Mouse (Mus musculus) kidney, postnatal 25 days (tissue): ENCODE measurements around the gene Epha1.

Source experiments
- DNase-seq, 2 experiments: peaks; one replicate each; pipeline ENCODE4 v3.0.0; 2021; ENCODE audit warnings: mixed read lengths in 2 of 2

Epha1 gene

DNA sequence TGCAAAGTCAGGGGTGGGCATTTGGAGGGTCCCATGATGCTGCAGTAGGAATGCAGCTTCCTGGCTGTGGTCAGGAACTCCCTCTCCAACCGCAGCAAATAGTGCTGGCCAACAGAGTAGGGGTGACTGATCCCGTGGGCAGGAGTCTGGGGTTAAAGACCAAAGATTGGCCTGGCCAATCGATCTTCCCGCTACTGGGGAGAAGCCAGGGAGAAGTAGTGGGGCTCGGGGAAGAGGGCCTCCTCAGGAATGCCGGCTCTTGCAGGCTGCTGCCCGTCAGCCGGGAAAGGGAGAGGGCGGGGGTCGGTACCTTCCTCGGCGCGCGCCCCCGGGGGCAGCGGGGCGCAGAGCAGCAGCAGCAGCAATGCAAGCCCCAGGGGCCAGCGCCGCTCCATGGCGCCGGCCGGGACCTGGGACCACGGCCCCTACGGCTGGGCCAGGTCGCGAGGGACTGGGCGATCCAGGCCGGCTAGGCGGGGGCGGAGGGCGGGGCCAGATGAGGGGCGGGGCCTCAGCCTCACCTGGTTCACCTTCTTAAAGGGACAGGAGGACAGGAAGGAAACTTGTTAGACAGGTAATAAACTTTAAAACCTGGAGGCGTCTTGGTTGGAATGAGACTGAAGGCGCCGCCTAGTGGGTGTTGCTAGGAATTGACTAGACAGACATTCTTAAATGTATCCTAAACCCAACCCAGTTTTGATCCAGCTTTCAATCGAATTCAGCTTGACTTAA, at the start of gene Epha1:
TSS of gene Epha1 (minus strand) at position 453 of the 732 bp plus-strand sequence.
- DNase-seq, result peak; percentile 74 to 87

DNA sequence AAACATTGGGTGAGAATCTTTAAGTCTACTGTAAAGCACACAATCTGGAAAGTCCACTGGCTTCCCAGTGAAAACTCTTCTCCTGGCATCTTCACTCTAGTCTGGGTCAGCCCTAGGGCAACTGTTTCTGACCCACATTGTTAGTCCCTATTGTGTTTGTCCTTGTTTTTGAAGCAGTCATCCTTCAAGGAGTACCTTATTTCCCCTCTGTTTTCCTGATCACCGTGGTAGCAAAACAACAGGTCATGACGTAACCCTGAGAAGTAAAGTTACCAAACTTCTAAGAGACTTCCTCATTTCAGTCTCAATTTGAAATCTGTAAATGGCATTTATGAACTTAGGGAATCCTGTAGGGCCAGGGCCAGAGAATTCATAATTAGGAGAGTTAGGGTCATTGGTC, 48.4 kb upstream of the Epha1 start:
- DNase-seq, result no peak

GRCm38 (mm10) chr6:42419443-42419842, 46.4 kb upstream of the Epha1 start:
- DNase-seq, result no peak

GRCm38 (mm10) chr6:42405134-42405533, 32.1 kb upstream of the Epha1 start, which contains the start of gene Tas2r135:
Gene Tas2r135, plus strand, starts transcription at chr6:42405434.
- no peak for DNase-seq

DNA sequence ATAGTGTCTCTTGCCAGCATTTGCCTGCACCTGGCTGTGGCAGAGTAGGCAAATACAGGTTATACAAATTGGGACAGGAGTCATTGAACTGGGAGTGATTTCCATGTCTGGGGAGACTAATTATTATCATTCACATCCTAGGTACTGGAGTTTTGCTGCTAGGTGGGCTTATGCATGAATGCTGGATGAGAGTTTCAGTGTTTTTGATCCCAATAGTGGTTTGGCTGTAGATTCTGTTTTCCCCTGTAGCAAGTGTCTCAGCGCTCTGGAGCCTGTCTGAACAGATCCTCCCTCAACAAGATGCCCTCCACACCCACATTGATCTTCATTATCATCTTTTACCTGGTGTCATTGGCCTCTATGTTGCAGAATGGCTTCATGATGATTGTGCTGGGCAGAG, 26.9 kb upstream of the Epha1 start, which contains the start of gene Tas2r143:
TSS of gene Tas2r143 (plus strand) at position 301 of the 400 bp plus-strand sequence.
- DNase-seq, result no peak

DNA sequence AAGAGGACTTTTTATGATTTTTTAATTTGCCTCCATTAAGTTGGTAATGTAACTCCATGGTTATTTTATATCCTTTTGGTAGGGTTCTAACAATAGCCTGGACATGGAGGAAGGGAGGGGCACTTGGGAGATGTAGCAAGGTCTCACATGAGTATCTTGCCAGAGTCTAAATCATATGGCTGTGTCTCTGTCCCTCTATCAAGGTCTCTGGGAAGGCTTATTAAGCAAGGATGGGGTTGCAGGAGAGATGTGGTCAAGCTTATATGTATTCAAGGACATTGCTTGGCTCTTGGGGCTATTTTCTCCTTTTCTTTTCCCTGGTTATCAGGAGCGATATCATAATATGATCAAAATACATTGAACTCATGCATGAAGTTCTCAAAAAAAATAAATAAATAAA, 25.9 kb upstream of the Epha1 start:
- DNase-seq, result no peak

DNA sequence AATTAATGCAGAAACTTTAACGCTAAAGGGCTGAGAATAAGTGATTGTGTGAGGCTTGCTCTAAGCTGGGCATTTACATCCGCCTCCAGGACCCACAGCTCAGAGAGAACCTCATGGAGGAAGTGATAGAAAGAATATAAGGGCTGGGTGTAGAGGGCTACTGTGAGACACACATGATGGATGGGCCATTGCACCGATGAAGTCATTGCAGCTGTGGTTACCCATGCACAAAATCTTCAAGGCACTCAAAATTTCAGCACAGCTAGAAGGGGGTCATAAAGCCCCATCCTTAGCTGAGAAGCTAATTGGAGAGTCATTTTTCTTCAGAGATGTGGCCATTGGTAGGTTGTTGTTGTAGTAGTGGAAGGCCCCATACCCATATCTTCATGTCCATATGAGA, 25.2 kb upstream of the Epha1 start:
- no peak for DNase-seq

GRCm38 (mm10) chr6:42397041-42397657, 24.1 kb upstream of the Epha1 start:
- no peak for DNase-seq

DNA sequence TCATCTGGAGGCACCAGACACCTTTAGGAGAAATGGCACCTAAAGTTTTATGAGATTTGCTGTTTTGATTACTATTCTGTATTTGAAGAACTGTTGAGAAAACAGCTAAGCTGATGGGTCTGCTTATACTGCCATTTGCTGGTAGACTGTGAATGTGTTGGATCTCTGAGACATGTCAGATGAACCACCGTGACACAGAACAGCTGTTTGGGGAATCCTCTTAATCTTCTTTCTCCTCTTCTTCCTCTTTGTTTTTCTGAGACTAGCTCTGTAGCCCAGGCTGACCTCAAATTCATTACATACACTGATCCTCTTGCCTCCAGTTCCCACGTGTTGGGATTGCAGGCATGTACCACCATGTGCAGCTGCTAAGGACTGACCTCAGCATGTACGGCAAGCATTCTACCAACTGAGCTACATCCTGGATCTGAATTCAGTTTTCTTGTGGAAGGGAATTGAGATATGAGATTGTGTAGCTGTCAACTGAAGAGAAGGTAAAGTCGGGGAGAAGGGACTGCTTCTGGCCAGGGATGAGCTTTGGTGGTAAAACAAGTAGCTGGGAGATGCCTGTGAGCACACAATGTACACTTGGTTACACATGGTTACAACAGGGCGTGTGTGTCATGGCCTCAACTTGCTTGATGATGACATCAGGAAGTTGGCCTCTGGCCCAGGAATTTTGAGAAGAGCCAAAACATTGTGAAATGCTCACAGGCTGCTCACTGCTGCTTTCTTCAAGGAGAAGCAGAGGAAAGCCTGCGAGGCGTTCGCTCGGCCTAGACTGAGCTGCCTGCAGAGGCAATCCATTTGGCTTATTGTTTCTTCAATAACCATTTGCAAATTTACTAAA, 23.1 kb upstream of the Epha1 start:
- DNase-seq, result peak; percentile 89

DNA sequence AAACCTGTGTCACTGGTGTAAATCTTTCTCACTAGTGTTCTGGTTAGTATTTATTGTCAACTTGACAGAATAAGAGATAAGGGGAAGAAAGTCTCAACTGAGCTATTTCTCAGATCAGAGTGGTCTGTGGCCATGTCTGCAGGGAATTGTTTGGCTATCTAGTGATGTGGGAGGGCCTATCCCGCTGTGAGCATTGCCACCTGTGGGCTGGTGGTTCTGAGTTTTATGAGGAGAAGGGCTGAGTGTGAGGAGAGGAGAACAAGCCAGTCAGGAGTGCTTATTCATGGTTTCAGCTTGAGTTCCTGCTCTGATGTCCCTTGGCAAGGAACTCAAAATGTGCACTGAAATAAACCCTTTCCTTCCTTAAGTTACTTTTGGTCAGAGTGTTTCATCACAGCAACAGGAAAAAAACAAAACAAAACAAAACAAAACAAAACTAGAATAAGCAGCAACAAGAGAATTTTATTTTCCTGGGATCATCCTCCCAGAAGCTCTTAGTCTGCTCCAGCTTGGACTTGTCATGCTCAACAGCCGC, 18.8 kb upstream of the Epha1 start:
- DNase-seq, result no peak

DNA sequence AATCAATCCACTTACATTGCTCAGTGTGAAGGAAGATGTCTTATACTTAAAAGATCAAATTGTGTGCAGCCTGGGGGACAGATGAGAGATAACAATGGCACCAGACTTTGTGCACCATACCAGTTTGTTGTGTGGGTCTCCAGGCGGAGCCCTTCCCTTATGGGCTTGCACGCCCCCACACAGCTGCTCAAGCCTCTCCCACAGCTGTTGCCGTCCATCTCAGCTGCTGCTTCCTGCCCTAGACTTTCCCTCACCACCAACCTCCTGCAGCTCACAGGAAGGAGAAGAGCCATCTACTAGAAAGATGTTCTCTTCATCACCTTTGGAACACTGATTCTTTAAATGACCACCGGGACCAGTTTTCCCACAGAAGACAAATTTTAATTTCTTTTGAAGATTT, 12.6 kb upstream of the Epha1 start:
- DNase-seq, result no peak

GRCm38 (mm10) chr6:42383360-42383759, 10.3 kb upstream of the Epha1 start:
- no peak for DNase-seq

- peak in 1 of 2 experiments; percentile 43 for DNase-seq
Measured at GRCm38 (mm10) chr6:42381916-42382381, 8.9 kb upstream of the Epha1 start.

- no peak for DNase-seq
Measured at GRCm38 (mm10) chr6:42381221-42381620, 8.2 kb upstream of the Epha1 start.

DNA sequence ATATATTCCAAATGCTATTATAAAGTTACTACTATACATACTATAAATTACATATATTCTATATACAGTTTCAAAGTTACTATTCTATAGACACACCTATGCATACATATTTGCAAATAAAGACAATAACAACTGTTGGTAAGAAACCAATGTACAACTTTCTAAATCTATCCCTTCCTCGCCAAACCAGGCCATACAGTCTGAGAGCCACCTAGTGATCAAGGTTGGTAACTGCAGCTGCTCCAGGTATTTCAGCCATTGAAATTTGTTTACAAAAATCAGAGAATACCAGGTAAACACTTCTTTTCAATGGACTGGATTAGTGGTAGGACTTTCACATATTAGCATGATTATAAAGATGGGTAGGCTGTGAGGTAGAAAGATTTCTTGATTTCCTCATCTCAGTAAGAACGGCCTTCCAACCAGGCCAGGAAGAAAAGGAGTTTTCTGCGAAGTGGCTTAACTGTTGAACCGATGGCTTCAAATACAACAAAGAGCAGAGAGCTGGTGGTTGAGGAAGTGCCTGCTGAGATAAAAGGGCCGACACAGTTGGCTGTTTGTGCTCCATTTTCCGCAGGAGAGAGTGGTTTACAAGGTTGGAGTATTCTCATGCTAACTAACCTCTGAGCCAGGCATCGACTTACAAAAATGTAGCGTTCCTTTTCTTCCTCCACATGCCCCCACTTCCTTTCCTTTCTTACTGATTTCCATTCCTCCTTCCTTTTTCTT, 7.5 kb upstream of the Epha1 start:
- peak; percentile 54 to 75 for DNase-seq

GRCm38 (mm10) chr6:42379551-42379950, 6.5 kb upstream of the Epha1 start:
- DNase-seq, result no peak

DNA sequence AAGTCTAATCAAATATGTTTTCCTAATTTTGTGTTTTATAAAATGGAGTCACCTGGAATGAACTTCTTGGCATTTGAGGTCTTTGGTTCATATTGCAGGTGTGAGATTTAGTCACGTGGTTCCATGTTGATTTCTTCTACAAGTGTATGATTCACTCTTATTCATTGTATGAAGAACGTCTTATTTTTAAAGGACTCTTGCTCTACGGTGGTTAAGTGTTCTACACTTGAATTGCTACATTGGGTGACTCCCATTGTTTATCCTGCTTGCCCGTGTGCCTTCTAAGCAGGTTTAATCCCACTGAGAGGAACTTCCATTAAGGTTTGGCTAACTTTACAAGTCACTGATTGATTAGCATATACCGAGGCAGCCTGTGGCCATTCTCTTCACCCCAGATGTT, 4.2 kb upstream of the Epha1 start:
- no peak for DNase-seq

DNA sequence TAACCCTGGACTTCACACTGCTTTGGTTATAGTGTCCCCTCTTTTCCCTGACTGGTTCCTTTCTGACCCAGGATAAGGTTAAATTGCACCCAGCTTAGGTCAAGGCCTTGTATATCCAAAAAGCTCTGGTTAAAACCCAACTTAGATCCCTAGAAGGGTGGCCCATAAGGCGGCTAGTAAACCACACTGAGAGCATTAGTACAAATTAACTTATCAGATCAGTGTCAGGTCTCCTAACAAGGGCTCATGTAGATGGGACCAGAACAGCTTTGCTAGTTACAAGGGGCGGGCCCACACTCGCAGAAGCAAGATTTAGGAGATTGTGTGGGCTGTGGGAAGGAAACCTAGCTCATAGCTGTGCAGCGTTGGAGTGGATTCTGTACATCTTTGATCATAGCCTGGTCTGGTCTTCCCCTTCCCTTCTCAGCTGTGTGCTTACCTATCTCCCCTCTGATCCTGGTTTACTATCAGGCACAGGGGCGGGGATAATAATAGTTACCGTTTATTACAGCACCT, 3.5 kb upstream of the Epha1 start:
- DNase-seq, result no peak

- no peak for DNase-seq
Measured at GRCm38 (mm10) chr6:42376016-42376415, 2.9 kb upstream of the Epha1 start.

- no peak for DNase-seq
Measured at GRCm38 (mm10) chr6:42375131-42375530, 2.1 kb upstream of the Epha1 start.

GRCm38 (mm10) chr6:42374701-42375100, 1.6 kb upstream of the Epha1 start:
- DNase-seq, result no peak
